Mouse (Mus musculus) embryonic facial prominence, embryonic 15.5 days (tissue): ENCODE data around the gene Zfp574. TPM values are rescaled to one million over a fixed set of nuclear protein-coding genes. Genes with fewer than 3 reads are reported as not detected.
"Not testable (repeated sequence)": the region's sequence is repeated elsewhere in the genome, so short reads cannot be mapped to it uniquely, and the experiment has no call there.

Source experiments
- ATAC-seq: fragments of 200-750 bp; cut with Nextera tagmentation; 2 replicates; pipeline ENCODE4 v1.8.0; 2017; ENCODE audit warnings: low read depth, moderate TSS enrichment; ENCODE audit not compliant: insufficient number of reproducible peaks, low FRiP score, low TSS enrichment
- H3K27ac ChIP-seq: fragments of 300-500 bp; sonication (generic); replicated peaks from 2 replicates; pipeline ENCODE4 v1.5.1; 2015; ENCODE audit warnings: mild to moderate bottlenecking, inconsistent platforms
- H3K27me3 ChIP-seq: fragments of 300-500 bp; sonication (generic); 2 replicates; pipeline ENCODE4 v1.6.1; 2015; ENCODE audit warnings: inconsistent platforms
- H3K36me3 ChIP-seq: fragments of 300-500 bp; sonication (generic); 2 replicates; pipeline ENCODE4 v1.6.1; 2015; ENCODE audit warnings: mild to moderate bottlenecking, inconsistent platforms
- H3K4me1 ChIP-seq: fragments of 300-500 bp; sonication (generic); 2 replicates; pipeline ENCODE4 v1.6.1; 2015; ENCODE audit warnings: inconsistent platforms
- H3K4me2 ChIP-seq: fragments of 300-500 bp; sonication (generic); replicated peaks from 2 replicates; pipeline ENCODE4 v1.6.1; 2015; ENCODE audit warnings: mild to moderate bottlenecking, inconsistent platforms
- H3K4me3 ChIP-seq: fragments of 300-500 bp; sonication (generic); replicated peaks from 2 replicates; pipeline ENCODE4 v1.5.1; 2015; ENCODE audit warnings: mild to moderate bottlenecking, inconsistent platforms
- H3K9ac ChIP-seq: fragments of 300-500 bp; sonication (generic); 2 replicates; pipeline ENCODE4 v1.6.1; 2015; ENCODE audit warnings: inconsistent platforms
- H3K9me3 ChIP-seq: fragments of 300-500 bp; sonication (generic); replicated peaks from 2 replicates; pipeline ENCODE4 v1.6.1; 2016; ENCODE audit warnings: inconsistent platforms
- WGBS: fragments of 180-500 bp; shearing (Covaris S2); methylation state at CpG from one replicate; pipeline ENCODE4 v1.1.7; 2015; 5-methylcytosine and 5-hydroxymethylcytosine counted together
- polyA plus RNA-seq: library from polyadenylated mRNA; unstranded; fragments of >200 nt; fragmentation: Nextera tagmentation; extraction: Ambion mirVana; gene quantifications from 2 replicates; pipeline ENCODE4 v1.2.1, GENCODE M21; 2015

The Zfp574 gene
- 31.7 and 35.8 TPM in 2 replicates for polyA plus RNA-seq

- Histone ChIP-seq H3K36me3 (peaks cover 17% of the 10 kb centered on the region), H3K4me2 (peak within 1 kb of the TSS; percentile 91), H3K9ac (peak within 1 kb of the TSS; percentile 58), H3K9me3 (no peaks in the 10 kb centered on the region), H3K4me1 (peaks cover 44% of the 10 kb centered on the region), H3K4me3 (peak within 1 kb of the TSS; percentile 62), H3K27me3 (no peaks in the 10 kb centered on the region), H3K27ac (peak within 1 kb of the TSS; percentile 87)
- no peak for ATAC-seq
- WGBS: 1% methylated on average over 28 of the region's 28 CpGs
Measured at GRCm38 (mm10) chr7:25071979-25072715, at the start of gene Zfp574, which contains the start of gene Grik5. TSS of gene Zfp574 (plus strand) at chr7:25072567. TSS of gene Grik5 (minus strand) at chr7:25072346.

- H3K36me3 ChIP-seq: peaks cover 33% of the 10 kb centered on the region; the same call in 1 of the 2 replicates
- no peak overlapping the region for H3K4me2 ChIP-seq
- ATAC-seq: no peak
- no peak overlapping the region for H3K9ac ChIP-seq
- no peaks in the 10 kb centered on the region for H3K9me3 ChIP-seq
- 63% methylated on average over 10 of the region's 10 CpGs for WGBS
- H3K27ac ChIP-seq: no peak overlapping the region
- no peak overlapping the region for H3K4me3 ChIP-seq
- no peaks in the 10 kb centered on the region for H3K27me3 ChIP-seq
- H3K4me1 ChIP-seq: no peaks in the 10 kb centered on the region
Measured at GRCm38 (mm10) chr7:25025855-25026439, 46.4 kb upstream of the Zfp574 start.

GRCm38 (mm10) chr7:25026452-25026851, 45.9 kb upstream of the Zfp574 start:
- H3K36me3 ChIP-seq: peaks cover 29% of the 10 kb centered on the region; the same call in 1 of the 2 replicates
- ATAC-seq: no peak
- WGBS: 57% methylated on average over 7 of the region's 7 CpGs

GRCm38 (mm10) chr7:25030032-25030753, 42.2 kb upstream of the Zfp574 start:
- H3K9me3 ChIP-seq: no peaks in the 10 kb centered on the region
- no peak overlapping the region for H3K27ac ChIP-seq
- no peak overlapping the region for H3K4me2 ChIP-seq
- WGBS: 29% methylated on average over 5 of the region's 5 CpGs
- H3K36me3 ChIP-seq: peaks cover 18% of the 10 kb centered on the region; the same call in 1 of the 2 replicates
- no peak overlapping the region for H3K4me3 ChIP-seq
- no peaks in the 10 kb centered on the region for H3K27me3 ChIP-seq
- H3K4me1 ChIP-seq: no peaks in the 10 kb centered on the region
- no peak for ATAC-seq
- no peak overlapping the region for H3K9ac ChIP-seq

More at GRCm38 (mm10) chr7:25026452-25026851, 45.9 kb upstream of the Zfp574 start:
- Histone ChIP-seq H3K4me3 (no peak overlapping the region), H3K27me3 (no peaks in the 10 kb centered on the region), H3K9ac (no peak overlapping the region), H3K27ac (no peak overlapping the region), H3K4me2 (no peak overlapping the region), H3K9me3 (no peaks in the 10 kb centered on the region), H3K4me1 (no peaks in the 10 kb centered on the region)

- H3K4me2 ChIP-seq: no peak overlapping the region
- H3K4me3 ChIP-seq: no peak overlapping the region
- H3K36me3 ChIP-seq: peaks cover 28% of the 10 kb centered on the region; the same call in 1 of the 2 replicates
- H3K9me3 ChIP-seq: no peaks in the 10 kb centered on the region
- WGBS: 67% methylated on average over 3 of the region's 3 CpGs
- H3K4me1 ChIP-seq: no peaks in the 10 kb centered on the region
- H3K27ac ChIP-seq: no peak overlapping the region
- ATAC-seq: no peak
- H3K27me3 ChIP-seq: no peaks in the 10 kb centered on the region
- no peak overlapping the region for H3K9ac ChIP-seq
Measured at GRCm38 (mm10) chr7:25031528-25031927, 40.8 kb upstream of the Zfp574 start.

- Histone ChIP-seq H3K4me1 (no peaks in the 10 kb centered on the region), H3K4me2 (no peak overlapping the region), H3K27ac (no peak overlapping the region), H3K4me3 (no peak overlapping the region), H3K36me3 (peaks cover 26% of the 10 kb centered on the region; the same call in 1 of the 2 replicates), H3K9me3 (no peaks in the 10 kb centered on the region), H3K27me3 (no peaks in the 10 kb centered on the region), H3K9ac (no peak overlapping the region)
- 94% methylated on average over 4 of the region's 4 CpGs for WGBS
- ATAC-seq: no peak
Measured at GRCm38 (mm10) chr7:25034796-25035195, 37.6 kb upstream of the Zfp574 start.

GRCm38 (mm10) chr7:25035916-25036315, 36.5 kb upstream of the Zfp574 start:
- no peaks in the 10 kb centered on the region for H3K4me1 ChIP-seq
- no peaks in the 10 kb centered on the region for H3K9me3 ChIP-seq
- H3K36me3 ChIP-seq: peaks cover 26% of the 10 kb centered on the region; the same call in 1 of the 2 replicates
- no peak overlapping the region for H3K9ac ChIP-seq
- H3K27ac ChIP-seq: no peak overlapping the region
- no peak overlapping the region for H3K4me3 ChIP-seq
- 53% methylated on average over 7 of the region's 7 CpGs for WGBS
- no peak for ATAC-seq
- no peaks in the 10 kb centered on the region for H3K27me3 ChIP-seq
- H3K4me2 ChIP-seq: no peak overlapping the region

GRCm38 (mm10) chr7:25041921-25042320, 30.4 kb upstream of the Zfp574 start:
- H3K27me3 ChIP-seq: no peaks in the 10 kb centered on the region
- no peak overlapping the region for H3K4me3 ChIP-seq
- H3K4me2 ChIP-seq: no peak overlapping the region
- ATAC-seq: no peak
- WGBS: 88% methylated on average over 12 of the region's 12 CpGs
- no peak overlapping the region for H3K27ac ChIP-seq
- peaks cover 40% of the 10 kb centered on the region for H3K36me3 ChIP-seq
- H3K9ac ChIP-seq: no peak overlapping the region
- no peaks in the 10 kb centered on the region for H3K4me1 ChIP-seq
- no peaks in the 10 kb centered on the region for H3K9me3 ChIP-seq

GRCm38 (mm10) chr7:25044599-25044998, 27.8 kb upstream of the Zfp574 start:
- H3K4me1 ChIP-seq, H3K4me2 ChIP-seq, H3K4me3 ChIP-seq, H3K9ac ChIP-seq, H3K27me3 ChIP-seq, H3K27ac ChIP-seq, ATAC-seq, H3K9me3 ChIP-seq: not testable (repeated sequence)
- H3K36me3 ChIP-seq: peaks cover 49% of the 10 kb centered on the region
- 88% methylated on average over 7 of the region's 7 CpGs for WGBS

GRCm38 (mm10) chr7:25047363-25047762, 25.0 kb upstream of the Zfp574 start:
- ATAC-seq: no peak
- Histone ChIP-seq H3K9me3 (no peaks in the 10 kb centered on the region), H3K4me1 (no peaks in the 10 kb centered on the region), H3K36me3 (peaks cover 63% of the 10 kb centered on the region), H3K9ac (no peak overlapping the region), H3K27me3 (no peaks in the 10 kb centered on the region), H3K4me3 (no peak overlapping the region), H3K27ac (no peak overlapping the region), H3K4me2 (no peak overlapping the region)
- 86% methylated on average over 8 of the region's 8 CpGs for WGBS

GRCm38 (mm10) chr7:25049295-25049930, 23.0 kb upstream of the Zfp574 start:
- Histone ChIP-seq H3K27me3 (no peaks in the 10 kb centered on the region), H3K27ac (no peak overlapping the region), H3K36me3 (peaks cover 61% of the 10 kb centered on the region), H3K4me3 (no peak overlapping the region), H3K4me1 (no peaks in the 10 kb centered on the region), H3K4me2 (no peak overlapping the region), H3K9ac (no peak overlapping the region), H3K9me3 (no peaks in the 10 kb centered on the region)
- ATAC-seq: no peak
- 84% methylated on average over 16 of the region's 16 CpGs for WGBS
